Mouse (Mus musculus): Measurements from ENCODE around the gene Galntl6.

Gene Galntl6

GRCm38 (mm10) chr8:57962286-57963110 is 949.9 kb downstream of the Galntl6 start:
- no peak for DNase-seq (ENCODE audit: low spot score in 2 of 2)

GRCm38 (mm10) chr8:57959136-57959535 is 953.3 kb downstream of the Galntl6 start:
- no peak for DNase-seq (ENCODE audit: low spot score in 2 of 2)

GRCm38 (mm10) chr8:57958121-57958901 is 954.1 kb downstream of the Galntl6 start:
- no peak for DNase-seq (ENCODE audit: low spot score in 2 of 2)

GRCm38 (mm10) chr8:57955501-57955900 is 956.9 kb downstream of the Galntl6 start:
- no peak for DNase-seq (ENCODE audit: low spot score in 2 of 2)

GRCm38 (mm10) chr8:57941113-57941512 is 971.3 kb downstream of the Galntl6 start:
- peak in 1 of 2 experiments; percentile 28 for DNase-seq (ENCODE audit: low spot score in 2 of 2)

- DNase-seq (ENCODE audit: low spot score in 2 of 2) = no peak
These were observed 972.5 kb downstream of the Galntl6 start for GRCm38 (mm10) chr8:57939856-57940420.

GRCm38 (mm10) chr8:57939177-57939855 is 973.1 kb downstream of the Galntl6 start:
- DNase-seq (ENCODE audit: low spot score in 2 of 2) = peak; percentile 57 to 81

- no peak for DNase-seq (ENCODE audit: low spot score in 2 of 2)
These were observed 985.4 kb downstream of the Galntl6 start for GRCm38 (mm10) chr8:57927074-57927473.

GRCm38 (mm10) chr8:57923556-57923955 is 988.9 kb downstream of the Galntl6 start:
- DNase-seq (ENCODE audit: low spot score in 2 of 2) = no peak

GRCm38 (mm10) chr8:57923130-57923529 is 989.3 kb downstream of the Galntl6 start:
- DNase-seq (ENCODE audit: low spot score in 2 of 2) = no peak

GRCm38 (mm10) chr8:57922214-57923070 is 990.0 kb downstream of the Galntl6 start:
- no peak for DNase-seq (ENCODE audit: low spot score in 2 of 2)

GRCm38 (mm10) chr8:57920326-57920903 is 992.0 kb downstream of the Galntl6 start:
- no peak for DNase-seq (ENCODE audit: low spot score in 2 of 2)

- no peak for DNase-seq (ENCODE audit: low spot score in 2 of 2)
These were observed 993.5 kb downstream of the Galntl6 start for GRCm38 (mm10) chr8:57918720-57919640.

GRCm38 (mm10) chr8:57893360-57893759 is 1019.1 kb downstream of the Galntl6 start:
- DNase-seq (ENCODE audit: low spot score in 2 of 2) = peak in 1 of 2 experiments; percentile 45

- DNase-seq (ENCODE audit: low spot score in 2 of 2) = no peak
These were observed 1020.3 kb downstream of the Galntl6 start for GRCm38 (mm10) chr8:57892115-57892514.

GRCm38 (mm10) chr8:57890159-57890558 is 1022.3 kb downstream of the Galntl6 start:
- DNase-seq (ENCODE audit: low spot score in 2 of 2) = peak; percentile 26 to 61

GRCm38 (mm10) chr8:57888831-57889230 is 1023.6 kb downstream of the Galntl6 start:
- no peak for DNase-seq (ENCODE audit: low spot score in 2 of 2)

- peak; percentile 45 to 62 for DNase-seq (ENCODE audit: low spot score in 2 of 2)
These were observed 1033.0 kb downstream of the Galntl6 start for GRCm38 (mm10) chr8:57879452-57879851.

GRCm38 (mm10) chr8:57849074-57849473 is 1063.4 kb downstream of the Galntl6 start:
- no peak for DNase-seq (ENCODE audit: low spot score in 2 of 2)
